Mouse (Mus musculus): ENCODE measurements around the gene Gpx7.
"Not testable (repeated sequence)": the region's sequence is repeated elsewhere in the genome, so short reads cannot be mapped to it uniquely, and the experiment has no call there.

Gene Gpx7

DNA sequence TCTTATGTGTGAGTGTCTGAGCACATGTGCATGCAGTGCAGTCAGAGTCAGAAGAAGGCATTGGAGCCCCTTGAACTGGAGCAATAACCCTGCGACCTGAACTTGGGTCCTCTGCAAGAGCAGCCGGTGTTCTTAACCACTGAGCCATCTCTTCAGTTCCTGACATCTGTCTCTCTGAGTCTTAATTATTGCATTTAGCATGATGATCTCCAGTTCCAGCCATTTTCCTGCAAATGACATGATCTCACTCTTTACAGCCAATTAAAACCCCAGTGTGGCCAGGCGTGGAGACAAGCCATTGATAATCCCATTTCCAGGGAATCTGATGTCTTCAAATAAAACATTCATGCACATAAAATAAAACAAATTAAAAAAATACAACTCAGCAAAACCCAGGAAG, 18.0 kb downstream of the Gpx7 start:
- no peak for DNase-seq

DNA sequence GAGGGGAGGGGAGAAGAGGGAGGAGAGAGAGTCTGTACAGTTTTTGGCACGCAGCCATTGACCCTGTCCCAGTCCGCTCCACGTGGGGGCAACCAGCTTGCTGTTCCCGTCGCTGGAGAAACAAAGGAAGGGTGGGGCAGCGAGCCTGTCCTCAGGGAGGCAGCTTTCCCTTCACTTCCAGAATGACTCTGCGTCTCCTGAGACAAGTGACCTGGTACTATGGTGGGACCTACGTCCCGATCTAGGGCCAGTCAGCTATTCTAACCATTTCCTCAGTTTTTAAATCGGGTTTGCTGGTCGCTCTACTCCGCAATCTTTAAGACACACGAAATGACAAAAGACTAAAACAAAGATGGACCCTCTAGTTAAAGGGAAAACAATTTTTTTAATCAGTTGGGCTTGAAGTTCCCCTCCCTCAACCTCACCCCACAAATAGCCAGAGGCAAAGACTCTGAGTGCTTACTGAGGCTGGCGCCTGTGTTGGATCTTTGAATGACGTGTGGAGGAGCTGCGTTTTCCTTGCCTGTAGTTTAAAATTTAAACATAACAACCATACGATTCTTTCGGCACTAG, 19.0 kb downstream of the Gpx7 start:
- no peak for DNase-seq

DNA sequence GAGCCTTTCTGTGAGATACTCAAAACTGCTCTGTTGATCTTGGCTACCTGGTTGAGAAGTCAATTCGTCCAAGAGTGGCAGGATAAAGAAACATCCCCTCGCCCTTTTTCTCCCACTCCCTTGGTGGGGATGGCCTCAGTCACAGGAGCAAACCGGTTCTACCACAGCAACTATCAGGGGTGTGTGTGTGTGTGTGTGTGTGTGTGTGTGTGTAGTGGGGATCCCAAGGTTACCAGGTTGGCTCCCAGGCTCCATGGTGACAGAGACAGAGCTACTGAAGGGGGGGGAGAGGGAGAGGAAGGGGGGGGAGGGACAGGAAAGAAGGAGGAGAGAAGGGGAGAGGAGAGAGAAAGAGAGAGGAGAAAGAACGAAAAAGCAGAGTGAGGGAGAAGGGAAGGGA, 19.7 kb downstream of the Gpx7 start:
- DNase-seq: no peak

DNA sequence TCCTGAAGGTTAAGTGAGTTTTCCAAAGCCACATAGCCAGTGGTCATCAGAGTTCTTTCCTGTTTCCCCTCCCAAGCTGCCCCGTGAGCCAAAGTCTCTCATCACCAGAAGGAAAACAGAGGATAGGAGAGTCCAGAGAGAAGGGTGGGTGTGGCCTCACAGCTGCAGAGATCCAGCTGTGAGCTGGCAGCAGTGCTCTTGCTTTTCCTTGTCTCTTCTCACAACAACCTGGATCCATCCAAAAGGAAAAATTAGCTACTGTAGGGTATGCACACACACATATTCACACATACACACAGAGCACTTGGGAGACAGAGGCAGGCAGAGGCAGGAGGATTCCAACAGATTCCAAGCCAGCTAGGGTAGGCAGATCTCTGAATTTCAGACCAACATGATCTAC, 20.7 kb downstream of the Gpx7 start:
- DNase-seq: no peak

DNA sequence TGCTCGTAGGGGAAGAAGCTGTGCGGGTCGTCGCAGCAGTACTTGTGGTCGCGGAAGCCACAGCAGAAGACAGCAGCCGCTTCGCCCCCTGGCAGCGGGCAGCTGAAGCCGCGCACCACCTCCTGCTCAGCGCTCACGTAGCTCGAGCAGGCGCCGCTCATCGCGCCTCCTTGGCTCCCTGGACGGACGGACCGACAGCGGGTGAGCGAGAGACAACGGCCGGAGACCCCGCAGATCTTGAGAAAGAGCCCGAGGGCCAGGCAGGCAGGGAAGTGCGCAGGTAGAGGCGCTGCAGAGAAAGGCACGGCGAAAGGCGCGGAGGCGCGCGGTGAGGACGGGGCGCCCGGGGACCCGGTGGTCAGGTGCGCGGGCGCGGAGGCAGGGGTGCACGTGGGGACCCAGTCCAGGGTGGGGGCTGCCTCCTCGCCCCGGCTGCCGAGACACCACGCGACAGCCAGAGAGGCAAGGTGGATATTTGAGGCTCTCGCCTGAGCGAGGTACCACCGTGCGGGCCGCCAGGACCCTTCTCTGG, 23.5 kb downstream of the Gpx7 start, which contains the start of gene Shisal2a:
TSS of gene Shisal2a (minus strand) at position 167 of the 532 bp plus-strand sequence.
- no peak for DNase-seq

DNA sequence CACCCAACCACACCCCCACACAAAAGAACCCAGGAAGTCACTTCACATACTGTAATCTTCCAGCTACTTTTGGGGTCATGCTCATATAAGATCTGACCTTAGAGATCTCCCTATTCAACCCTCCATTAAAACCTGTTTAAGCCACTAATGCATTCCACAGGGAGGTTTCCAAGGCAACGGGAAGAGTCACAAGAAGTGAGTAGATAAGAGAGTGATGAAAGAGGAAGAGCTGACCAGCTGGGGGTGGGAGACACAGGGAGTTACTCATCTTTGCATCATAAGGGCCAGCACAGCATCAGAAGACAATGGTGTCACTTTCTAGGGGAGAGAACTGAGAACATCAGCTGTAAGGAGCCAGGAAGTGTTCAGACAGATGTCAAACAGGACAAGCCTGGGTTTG, 26.6 kb downstream of the Gpx7 start:
- DNase-seq: no peak

DNA sequence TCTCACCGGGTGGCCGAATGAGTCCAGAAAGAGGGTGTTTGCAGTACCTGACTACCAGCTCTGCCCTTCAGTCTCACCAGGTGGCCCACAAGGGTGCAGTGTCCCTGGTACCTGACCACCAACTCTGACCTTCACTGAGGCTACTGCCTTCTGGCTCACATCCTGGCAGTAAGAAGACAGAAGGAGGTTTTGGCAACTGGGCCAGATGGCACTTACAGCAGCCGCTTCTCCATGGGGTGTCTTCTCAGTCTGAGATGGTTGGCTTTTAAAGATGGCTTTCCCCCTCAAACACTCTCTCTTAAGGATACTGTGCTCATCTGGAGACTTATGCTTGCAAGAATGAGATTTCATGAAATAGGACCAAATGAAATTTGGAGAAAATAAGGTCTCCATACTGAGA, 27.3 kb downstream of the Gpx7 start:
- DNase-seq: no peak

DNA sequence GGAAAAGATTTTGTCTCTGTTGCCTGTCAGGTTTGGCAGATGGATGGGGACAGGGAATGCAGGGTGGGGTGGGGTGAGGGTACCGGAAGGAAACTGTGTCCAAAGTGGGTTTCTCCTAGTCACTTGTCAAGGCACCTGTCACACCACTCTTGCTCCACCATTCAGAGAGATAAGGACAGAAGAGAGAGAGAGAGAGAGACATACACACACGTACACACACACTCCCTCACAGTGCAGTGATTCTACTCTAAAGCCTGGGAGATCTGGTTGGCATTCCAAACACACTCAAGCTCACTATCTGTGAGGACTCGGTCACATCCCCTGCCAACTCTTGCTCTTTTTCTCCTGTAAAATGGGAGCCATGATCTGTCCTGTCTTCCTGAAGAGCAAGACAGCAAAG, 34.6 kb downstream of the Gpx7 start:
- DNase-seq: no peak

DNA sequence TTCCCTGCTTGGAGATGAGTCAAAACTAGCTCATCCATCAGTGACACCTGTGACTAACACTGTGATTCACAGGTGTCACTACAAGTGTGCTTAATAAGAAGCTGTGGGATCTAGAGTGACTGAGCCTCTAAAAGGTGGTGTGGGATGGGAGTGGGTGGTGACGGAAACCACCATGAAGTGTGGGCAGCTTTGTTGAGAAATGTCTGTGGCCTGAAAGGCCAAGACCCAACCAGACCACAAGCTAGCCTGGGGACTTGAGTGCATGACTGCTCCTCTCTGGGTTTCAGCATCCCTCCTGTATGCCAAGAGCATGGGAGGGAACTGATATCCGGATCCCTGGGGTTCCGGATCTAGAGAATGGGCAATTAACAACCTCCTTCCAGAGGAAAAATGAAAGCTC, 35.3 kb downstream of the Gpx7 start:
- DNase-seq: no peak

DNA sequence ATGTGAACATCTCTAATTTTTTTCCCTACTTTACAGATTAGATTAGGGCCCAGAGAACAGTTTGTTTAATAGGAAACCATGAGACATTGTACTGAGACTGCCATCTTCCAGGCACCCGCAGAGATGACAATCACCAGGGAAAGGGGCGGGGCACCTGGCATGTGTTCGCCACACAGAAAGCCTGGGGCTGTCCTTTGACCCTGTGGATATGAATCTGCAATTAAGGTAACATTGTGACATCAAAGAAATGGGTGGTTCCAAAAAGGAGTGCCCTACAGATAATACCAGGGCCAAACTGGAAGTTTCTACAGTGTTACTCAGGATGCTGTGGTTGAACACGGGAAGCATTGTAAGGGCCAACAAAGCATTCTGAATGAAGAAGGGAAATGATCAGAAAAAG, 36.4 kb downstream of the Gpx7 start:
- DNase-seq: no peak

DNA sequence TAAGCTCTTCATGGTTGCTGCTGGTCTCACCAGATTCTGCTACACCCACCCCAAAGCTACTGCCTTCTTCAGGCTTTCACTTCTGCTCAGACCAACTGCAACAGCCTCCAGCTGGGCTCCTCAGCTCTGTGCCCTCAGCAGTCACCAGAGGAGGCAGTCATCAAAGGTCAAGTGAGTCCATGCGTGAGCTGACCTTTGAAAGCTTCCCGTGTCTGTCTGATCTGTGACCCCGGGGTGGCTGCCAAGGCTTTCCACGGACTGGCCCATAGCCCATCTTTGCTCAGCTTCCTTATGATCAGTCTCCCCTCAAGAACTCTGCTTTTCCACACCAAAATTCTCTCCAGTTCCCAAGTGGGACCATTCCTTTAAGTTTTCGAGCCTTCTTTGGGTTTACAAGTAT, 37.5 kb downstream of the Gpx7 start:
- peak; percentile 10 for DNase-seq

DNA sequence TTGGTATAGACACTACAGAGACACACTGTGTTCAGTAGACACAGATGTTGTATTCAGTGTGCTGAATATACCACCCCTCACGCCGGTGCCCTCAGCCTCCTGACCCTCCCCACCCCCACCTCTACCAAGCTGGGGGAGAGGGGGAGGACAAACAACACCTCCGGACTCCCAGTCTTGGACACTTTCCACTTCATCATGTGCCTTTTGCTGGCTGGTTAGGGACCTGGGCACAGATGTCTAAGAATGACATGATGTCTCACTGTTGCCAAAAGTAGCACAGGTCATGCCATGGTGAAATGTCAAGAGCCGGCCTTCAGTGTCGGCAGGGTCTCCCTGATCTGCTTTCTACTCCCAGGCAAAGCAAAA, 42.7 kb downstream of the Gpx7 start:
- no peak for DNase-seq

DNA sequence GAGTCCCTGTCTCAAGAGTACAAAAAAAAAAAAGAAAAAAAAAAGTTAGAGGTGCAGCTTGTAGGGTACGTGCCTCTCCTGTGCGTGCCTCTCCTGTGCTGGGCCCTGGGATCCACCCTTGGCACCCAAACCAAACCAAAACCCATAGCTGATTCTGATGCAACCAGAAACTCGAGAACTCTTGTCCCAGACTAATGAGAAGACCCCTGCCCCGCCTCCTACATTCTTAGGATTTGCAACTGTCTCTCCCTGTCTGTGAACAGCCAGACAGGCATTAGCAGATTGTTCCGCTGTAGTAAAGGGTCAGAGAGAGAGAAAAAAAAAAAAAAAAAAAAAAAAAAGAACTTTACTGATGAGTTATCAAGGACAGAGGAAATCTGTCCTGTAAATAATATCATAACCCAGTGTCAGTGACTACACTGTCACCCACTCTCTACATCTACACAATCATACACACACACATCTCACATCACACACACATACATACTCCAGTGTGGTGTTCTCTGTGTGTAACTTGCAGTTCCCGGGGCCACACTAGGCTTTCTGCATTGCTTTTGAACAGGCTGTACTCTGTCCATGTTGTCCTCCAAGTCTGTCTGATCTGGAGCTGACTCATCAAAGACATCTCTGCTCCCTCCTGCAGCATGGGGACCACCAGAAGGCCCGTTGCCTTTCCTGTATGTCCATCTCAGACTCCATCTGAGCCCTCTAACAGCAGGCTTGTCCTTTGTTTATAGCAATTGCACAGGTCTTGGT, 43.2 kb downstream of the Gpx7 start:
- DNase-seq: no peak

DNA sequence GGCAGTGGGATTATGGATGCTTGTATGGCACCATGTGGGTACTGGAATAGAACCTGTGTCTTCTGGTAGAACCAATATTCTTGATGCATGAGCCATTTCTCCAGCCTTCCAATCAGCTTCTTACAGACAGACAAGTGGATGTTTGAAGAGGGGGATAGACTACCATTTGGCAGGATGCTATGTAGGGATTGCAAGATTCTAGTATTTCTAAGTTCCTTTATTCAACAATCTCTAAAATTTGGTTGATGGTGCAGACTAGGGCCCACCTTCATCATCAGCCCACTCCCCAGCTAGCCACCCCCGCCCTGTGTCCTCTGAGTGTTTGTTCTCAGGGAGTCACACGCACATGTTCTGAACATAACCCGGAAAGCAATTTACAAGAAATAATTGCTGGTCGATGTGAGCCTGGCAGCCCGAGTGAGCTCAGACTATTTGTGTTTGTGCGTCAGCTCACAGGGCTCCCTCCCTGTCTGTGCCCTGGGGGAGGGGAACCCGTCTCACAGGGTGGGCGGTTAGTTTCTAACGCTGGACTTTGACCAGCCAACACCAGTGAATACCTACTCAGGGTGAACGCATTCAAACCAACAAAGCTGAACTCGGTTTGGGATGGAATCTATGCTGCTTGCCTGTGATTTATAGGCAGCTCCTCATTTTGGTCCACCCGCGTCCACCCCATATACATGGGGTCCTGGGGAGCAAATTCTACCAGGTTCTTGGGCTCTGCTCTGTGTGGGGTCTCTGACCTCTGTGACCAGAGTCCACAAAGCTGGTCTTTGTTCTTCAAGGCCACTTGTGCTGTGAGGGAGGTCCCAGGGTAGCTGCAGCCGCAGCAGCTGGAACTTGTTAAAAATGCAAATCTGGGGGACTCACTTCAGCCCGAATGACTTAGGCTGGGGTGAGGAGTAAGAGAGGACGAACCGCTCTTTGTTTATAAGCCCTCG, 44.2 kb downstream of the Gpx7 start:
- DNase-seq: no peak

DNA sequence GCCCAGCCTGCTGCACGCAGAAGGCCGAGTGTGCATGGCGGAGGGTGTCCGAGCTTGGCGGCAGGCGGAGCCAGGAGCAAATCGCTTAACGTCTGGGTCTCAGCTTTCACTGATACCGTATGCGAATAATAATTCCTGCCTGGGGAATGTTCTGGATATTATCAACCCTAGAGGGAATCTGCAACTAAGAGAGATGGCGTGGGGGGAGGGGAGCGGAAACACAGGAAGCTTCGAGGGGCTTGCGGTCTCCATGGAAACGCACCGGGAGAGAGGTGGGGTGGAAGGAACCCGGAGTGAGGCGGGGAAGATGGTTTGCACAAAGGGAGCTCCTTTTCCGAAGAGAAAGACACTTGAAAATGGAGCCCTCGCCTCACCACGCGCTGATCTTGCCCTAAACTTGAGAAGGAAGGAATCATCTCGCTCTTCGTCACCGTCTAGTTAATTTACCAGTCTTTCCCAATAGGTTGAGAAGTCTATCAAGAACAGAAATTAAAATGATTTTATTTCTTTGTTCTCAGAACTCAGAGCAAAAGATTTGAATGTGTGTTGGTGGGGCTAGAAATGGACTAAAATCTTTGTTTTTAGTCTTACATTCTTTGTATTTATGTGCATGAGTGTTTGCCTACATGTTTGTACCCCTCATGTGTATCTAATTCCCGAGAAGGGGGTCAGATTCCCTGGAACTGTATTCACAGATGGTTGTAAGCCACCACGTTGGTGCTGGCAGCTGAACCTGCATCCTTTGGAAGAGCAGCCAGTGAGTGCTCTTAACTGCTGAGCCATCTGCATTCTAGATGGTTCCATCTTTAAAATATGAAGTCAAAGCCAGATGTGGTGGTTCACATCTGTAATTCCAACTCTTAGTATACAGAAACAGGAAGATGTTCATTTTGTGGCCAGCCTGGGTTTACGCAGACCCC, 46.4 kb downstream of the Gpx7 start:
- DNase-seq: peak; percentile 28

DNA sequence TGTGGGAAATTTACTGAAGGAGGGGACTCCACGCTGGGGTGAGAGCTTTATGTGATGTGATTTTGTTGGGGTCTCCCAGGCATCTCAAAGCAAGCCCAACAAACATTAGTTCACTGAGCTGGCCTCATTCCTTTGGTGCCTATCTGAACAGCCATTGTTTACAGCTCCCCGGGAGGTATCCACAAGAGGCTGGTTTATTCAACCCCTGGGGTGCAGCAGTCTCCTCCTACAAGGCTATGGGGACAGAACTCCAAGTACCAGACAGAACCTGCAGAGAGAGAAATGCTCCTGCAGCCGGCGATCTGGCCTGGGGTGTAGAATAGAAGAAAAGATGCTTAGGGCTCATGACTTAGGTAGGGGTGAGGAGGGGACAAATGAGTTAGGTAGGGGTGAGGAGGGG, 48.3 kb downstream of the Gpx7 start:
- DNase-seq: no peak

DNA sequence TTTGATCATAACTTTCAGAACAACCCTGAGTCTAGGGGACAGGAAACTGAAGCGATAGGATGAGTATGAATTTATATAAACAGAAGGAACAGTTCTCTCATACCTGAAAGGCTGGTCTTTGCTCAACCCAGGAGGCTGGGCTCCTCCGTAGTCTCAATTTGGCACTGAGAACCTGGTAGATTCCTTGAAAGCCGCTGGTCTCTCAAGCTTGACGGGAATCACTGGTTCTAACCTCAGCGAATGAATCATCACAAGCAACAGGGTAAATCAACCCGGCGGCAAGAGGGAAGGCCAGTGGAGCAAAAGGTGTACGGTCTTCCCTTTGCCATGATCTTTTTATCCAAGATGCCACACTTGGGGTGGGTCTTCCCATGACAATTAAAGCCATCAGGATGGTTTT, 49.3 kb downstream of the Gpx7 start:
- DNase-seq: no peak

DNA sequence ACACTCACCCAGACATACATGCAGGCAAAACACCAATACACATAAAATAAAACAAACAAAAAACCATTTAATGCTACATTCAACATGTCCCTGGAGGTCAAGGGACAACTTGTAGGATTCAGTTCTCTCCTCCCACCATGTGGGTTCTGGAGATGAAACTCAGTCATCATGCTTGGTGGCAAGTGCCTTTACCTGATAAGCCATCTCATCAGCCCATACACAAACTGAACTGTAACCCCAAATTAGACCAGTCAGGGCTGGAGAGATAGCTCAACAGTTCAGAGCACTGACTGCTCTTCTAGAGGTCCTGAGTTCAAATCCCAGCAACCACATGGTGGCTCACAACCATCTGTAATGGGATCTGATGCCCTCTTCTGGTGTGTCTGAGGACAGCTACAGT, 53.2 kb downstream of the Gpx7 start:
- DNase-seq: not testable (repeated sequence)

DNA sequence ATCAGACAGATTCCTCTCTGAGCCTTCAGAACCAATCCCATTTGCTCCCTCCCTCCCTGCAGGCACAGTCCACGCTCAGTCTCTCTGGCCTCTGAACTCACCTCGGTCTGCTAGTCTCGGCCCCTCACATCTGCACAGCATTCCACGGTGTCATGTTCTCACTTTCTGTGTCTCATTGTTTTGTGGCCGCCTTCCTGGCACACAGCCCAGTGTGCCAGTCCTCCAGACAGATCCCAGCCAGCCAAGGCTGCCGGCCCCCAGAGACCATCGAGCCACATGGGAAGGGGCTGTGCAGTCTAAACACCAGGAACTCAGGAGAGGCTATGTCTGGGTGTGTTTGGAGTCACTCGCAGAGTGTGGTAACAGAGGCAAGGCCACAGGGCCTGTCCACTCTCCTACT, 55.9 kb downstream of the Gpx7 start:
- no peak for DNase-seq
